Mouse (Mus musculus) intestine, postnatal 0 days (tissue): ENCODE data around the gene Serpinh1. TPM values are rescaled to one million over a fixed set of nuclear protein-coding genes. Genes with fewer than 3 reads are reported as not detected.

Experiments used
- ATAC-seq: fragments of 200-750 bp; cut with Nextera tagmentation; 2 replicates; pipeline ENCODE4 v1.8.0; 2017; ENCODE audit warnings: mild to moderate bottlenecking, moderate TSS enrichment, moderate library complexity
- H3K27ac ChIP-seq: fragments of 300-500 bp; sonication (generic); 2 replicates; pipeline ENCODE4 v1.5.1; 2014; ENCODE audit warnings: mild to moderate bottlenecking, low read depth, low read length, moderate library complexity
- H3K27me3 ChIP-seq: fragments of 300-500 bp; sonication (generic); replicated peaks from 2 replicates; pipeline ENCODE4 v1.6.1; 2014; ENCODE audit warnings: low read length, mixed read lengths; ENCODE audit not compliant: control insufficient read depth, insufficient read depth
- H3K36me3 ChIP-seq: fragments of 300-500 bp; sonication (generic); 2 replicates; pipeline ENCODE4 v1.6.1; 2014; ENCODE audit warnings: mild to moderate bottlenecking, moderate library complexity; ENCODE audit not compliant: control insufficient read depth, insufficient read depth
- H3K4me1 ChIP-seq: fragments of 300-500 bp; sonication (generic); replicated peaks from 2 replicates; pipeline ENCODE4 v1.6.1; 2014; ENCODE audit warnings: antibody characterized with exemption, low read length, mixed read lengths; ENCODE audit not compliant: control insufficient read depth, insufficient read depth
- H3K4me2 ChIP-seq: fragments of 300-500 bp; sonication (generic); replicated peaks from 2 replicates; pipeline ENCODE4 v1.6.1; 2014; ENCODE audit warnings: low read depth, mild to moderate bottlenecking, moderate library complexity
- H3K4me3 ChIP-seq: fragments of 300-500 bp; sonication (generic); 2 replicates; pipeline ENCODE4 v1.5.1; 2014; ENCODE audit warnings: low read depth, low read length
- H3K9ac ChIP-seq: fragments of 300-500 bp; sonication (generic); 2 replicates; pipeline ENCODE4 v1.6.1; 2014; ENCODE audit warnings: mild to moderate bottlenecking, low read depth, low read length
- H3K9me3 ChIP-seq: fragments of 300-500 bp; sonication (generic); 2 replicates; pipeline ENCODE4 v1.6.1; 2016; ENCODE audit warnings: mixed run types; ENCODE audit not compliant: control insufficient read depth
- CTCF ChIP-seq: sonication (generic); IDR thresholded peaks from 2 replicates; pipeline ENCODE4 v1.5.1; 2016; ENCODE audit warnings: low read depth, mild to moderate bottlenecking, control low read depth, antibody characterized with exemption, moderate library complexity
- WGBS: fragments of 180-500 bp; shearing (Covaris S2); extraction: QIAGEN DNeasy Blood & Tissue Kit; methylation state at CpG from one replicate; pipeline ENCODE4 v1.1.7; 2014; 5-methylcytosine and 5-hydroxymethylcytosine counted together
- polyA plus RNA-seq: library from polyadenylated mRNA; unstranded; fragments of >200 nt; fragmentation: Nextera tagmentation; extraction: Ambion mirVana; gene quantifications from 2 replicates; pipeline ENCODE4 v1.2.1, GENCODE M21; 2015

Gene Serpinh1
- polyA plus RNA-seq, 1 experiment from 2014 or later = 204 TPM

GRCm38 (mm10) chr7:99314565-99314964 lies 38.5 kb downstream of the Serpinh1 start:
- Histone ChIP-seq H3K4me2 (no peak overlapping the region), H3K4me3 (no peak overlapping the region), H3K4me1 (no peaks in the 10 kb centered on the region), H3K27ac (no peak overlapping the region), H3K9ac (no peak overlapping the region), H3K27me3 (no peaks in the 10 kb centered on the region), H3K36me3 (no peaks in the 10 kb centered on the region; the same call in 1 of the 2 replicates), H3K9me3 (no peaks in the 10 kb centered on the region)
- ATAC-seq = no peak
- 90% methylated on average over 4 of the region's 4 CpGs for WGBS
- no peak for TF ChIP-seq CTCF

GRCm38 (mm10) chr7:99313253-99313652 lies 39.8 kb downstream of the Serpinh1 start:
- no peak for ATAC-seq
- Histone ChIP-seq H3K9ac (no peak overlapping the region), H3K36me3 (no peaks in the 10 kb centered on the region; the same call in 1 of the 2 replicates), H3K27ac (no peak overlapping the region), H3K4me2 (no peak overlapping the region), H3K4me3 (no peak overlapping the region), H3K9me3 (no peaks in the 10 kb centered on the region), H3K4me1 (no peaks in the 10 kb centered on the region), H3K27me3 (no peaks in the 10 kb centered on the region)
- 73% methylated on average over 8 of the region's 8 CpGs for WGBS
- no peak for TF ChIP-seq CTCF

GRCm38 (mm10) chr7:99312671-99313143 lies 40.3 kb downstream of the Serpinh1 start:
- Histone ChIP-seq H3K9ac (no peak overlapping the region), H3K4me3 (no peak overlapping the region), H3K4me1 (no peaks in the 10 kb centered on the region), H3K36me3 (no peaks in the 10 kb centered on the region; the same call in 1 of the 2 replicates), H3K4me2 (no peak overlapping the region), H3K27ac (no peak overlapping the region), H3K27me3 (no peaks in the 10 kb centered on the region), H3K9me3 (no peaks in the 10 kb centered on the region)
- no peak for ATAC-seq
- TF ChIP-seq CTCF = no peak
- WGBS = 43% methylated on average over 8 of the region's 8 CpGs

- ATAC-seq = no peak
- H3K27me3 ChIP-seq = no peaks in the 10 kb centered on the region
- no peaks in the 10 kb centered on the region; the same call in 1 of the 2 replicates for H3K36me3 ChIP-seq
- no peak for TF ChIP-seq CTCF
- H3K4me3 ChIP-seq = no peak overlapping the region
- no peaks in the 10 kb centered on the region for H3K4me1 ChIP-seq
- H3K9me3 ChIP-seq = no peaks in the 10 kb centered on the region
- no peak overlapping the region for H3K4me2 ChIP-seq
- H3K9ac ChIP-seq = no peak overlapping the region
- no peak overlapping the region for H3K27ac ChIP-seq
- 63% methylated on average over 4 of the region's 4 CpGs for WGBS
These were observed 41.0 kb downstream of the Serpinh1 start for GRCm38 (mm10) chr7:99312058-99312457.

GRCm38 (mm10) chr7:99311433-99311832 lies 41.6 kb downstream of the Serpinh1 start:
- no peaks in the 10 kb centered on the region for H3K27me3 ChIP-seq
- TF ChIP-seq CTCF = no peak
- no peak overlapping the region for H3K9ac ChIP-seq
- H3K27ac ChIP-seq = no peak overlapping the region
- no peaks in the 10 kb centered on the region; the same call in 1 of the 2 replicates for H3K36me3 ChIP-seq
- no peak for ATAC-seq
- no peaks in the 10 kb centered on the region for H3K9me3 ChIP-seq
- H3K4me3 ChIP-seq = no peak overlapping the region
- no peaks in the 10 kb centered on the region for H3K4me1 ChIP-seq
- WGBS = 29% methylated on average over 7 of the region's 7 CpGs
- no peak overlapping the region for H3K4me2 ChIP-seq

GRCm38 (mm10) chr7:99306640-99307039 lies 46.4 kb downstream of the Serpinh1 start:
- Histone ChIP-seq H3K4me1 (no peaks in the 10 kb centered on the region), H3K4me2 (no peak overlapping the region), H3K9me3 (no peaks in the 10 kb centered on the region), H3K36me3 (no peaks in the 10 kb centered on the region), H3K4me3 (no peak overlapping the region), H3K27me3 (no peaks in the 10 kb centered on the region), H3K27ac (no peak overlapping the region), H3K9ac (no peak overlapping the region)
- 43% methylated on average over 3 of the region's 3 CpGs for WGBS
- no peak for TF ChIP-seq CTCF
- ATAC-seq = no peak

- TF ChIP-seq CTCF = no peak
- H3K9me3 ChIP-seq = no peaks in the 10 kb centered on the region
- H3K27ac ChIP-seq = no peak overlapping the region
- H3K9ac ChIP-seq = no peak overlapping the region
- ATAC-seq = no peak
- H3K4me2 ChIP-seq = no peak overlapping the region
- WGBS = 77% methylated on average over 4 of the region's 4 CpGs
- no peak overlapping the region for H3K4me3 ChIP-seq
- H3K27me3 ChIP-seq = no peaks in the 10 kb centered on the region
- no peaks in the 10 kb centered on the region for H3K4me1 ChIP-seq
- no peaks in the 10 kb centered on the region for H3K36me3 ChIP-seq
These were observed 47.4 kb downstream of the Serpinh1 start for GRCm38 (mm10) chr7:99305688-99306087.
